Mouse (Mus musculus) liver, adult (tissue): ENCODE results near the gene Krtap10-10.
"Not testable (repeated sequence)": the region's sequence is repeated elsewhere in the genome, so short reads cannot be mapped to it uniquely, and the experiment has no call there.

ENCODE experiments used
- GATA4 ChIP-seq: IDR thresholded peaks from 2 replicates; pipeline ENCODE4 v1.6.1; 2014; ENCODE audit warnings: mild to moderate bottlenecking, low read length; ENCODE audit not compliant: insufficient replicate concordance

The Krtap10-10 gene

GRCm38 (mm10) chr10:77835647-77836046 is at the start of gene Krtap10-10:
TSS of gene Krtap10-10 (plus strand) at chr10:77835947.
- TF ChIP-seq GATA4 = no peak

GRCm38 (mm10) chr10:77787876-77788275 is 47.9 kb upstream of the Krtap10-10 start, which contains the start of gene Gm7137:
TSS of gene Gm7137 (minus strand) at chr10:77788200.
- not testable (repeated sequence) for TF ChIP-seq GATA4

GRCm38 (mm10) chr10:77788621-77789020 is 47.1 kb upstream of the Krtap10-10 start:
- no peak for TF ChIP-seq GATA4

GRCm38 (mm10) chr10:77794976-77795375 is 40.8 kb upstream of the Krtap10-10 start, which contains the start of gene Gm9639:
TSS of gene Gm9639 (minus strand) at chr10:77795076.
- TF ChIP-seq GATA4 = no peak

- no peak for TF ChIP-seq GATA4
These were observed 38.1 kb upstream of the Krtap10-10 start for GRCm38 (mm10) chr10:77797677-77798076.

- TF ChIP-seq GATA4 = no peak
These were observed 36.7 kb upstream of the Krtap10-10 start, which contains the start of gene Gm19668 for GRCm38 (mm10) chr10:77798921-77799508. TSS of gene Gm19668 (minus strand) at chr10:77799133.

- TF ChIP-seq GATA4 = no peak
These were observed 31.7 kb upstream of the Krtap10-10 start for GRCm38 (mm10) chr10:77804095-77804494.

- no peak for TF ChIP-seq GATA4
These were observed 24.0 kb upstream of the Krtap10-10 start, which contains the start of gene Gm9507 for GRCm38 (mm10) chr10:77811743-77812142. TSS of gene Gm9507 (minus strand) at chr10:77811843.

- TF ChIP-seq GATA4 = no peak
These were observed 21.4 kb upstream of the Krtap10-10 start, which contains the start of gene Gm2696 for GRCm38 (mm10) chr10:77814382-77814781. TSS of gene Gm2696 (plus strand) at chr10:77814682.

- TF ChIP-seq GATA4 = no peak
These were observed 20.2 kb upstream of the Krtap10-10 start for GRCm38 (mm10) chr10:77815514-77815913.

GRCm38 (mm10) chr10:77818523-77818922 is 17.2 kb upstream of the Krtap10-10 start:
- no peak for TF ChIP-seq GATA4

- no peak for TF ChIP-seq GATA4
These were observed 16.5 kb upstream of the Krtap10-10 start for GRCm38 (mm10) chr10:77819203-77819602.

- no peak for TF ChIP-seq GATA4
These were observed 8.8 kb upstream of the Krtap10-10 start, which contains the start of gene Krtap10-4 for GRCm38 (mm10) chr10:77826951-77827350. TSS of gene Krtap10-4 (minus strand) at chr10:77827095.

- no peak for TF ChIP-seq GATA4
These were observed 3.3 kb downstream of the Krtap10-10 start for GRCm38 (mm10) chr10:77839006-77839405.

- no peak for TF ChIP-seq GATA4
These were observed 10.8 kb downstream of the Krtap10-10 start, which contains the start of gene Gm36176 for GRCm38 (mm10) chr10:77846503-77846902. TSS of gene Gm36176 (plus strand) at chr10:77846803.

- TF ChIP-seq GATA4 = no peak
These were observed 11.2 kb downstream of the Krtap10-10 start for GRCm38 (mm10) chr10:77846961-77847360.

GRCm38 (mm10) chr10:77847538-77847937 is 11.8 kb downstream of the Krtap10-10 start:
- no peak for TF ChIP-seq GATA4
